Mouse (Mus musculus): ENCODE results near the gene Nup85. TPM values are rescaled to one million over a fixed set of nuclear protein-coding genes. Genes with fewer than 3 reads are reported as not detected.
"Not testable (repeated sequence)": the region's sequence is repeated elsewhere in the genome, so short reads cannot be mapped to it uniquely, and the experiment has no call there.

Nup85 gene
- polyA plus RNA-seq, 1 experiment from 2014 or later = 210 TPM

- Histone ChIP-seq H3K9me3 (replicated peaks; ENCODE audit: control insufficient read depth, low read length) (no peaks in the 10 kb centered on the region), H3K27me3 (ENCODE audit: control insufficient read depth, insufficient read depth, low read length) (no peaks in the 10 kb centered on the region), H3K36me3 (replicated peaks; ENCODE audit: control insufficient read depth, insufficient read depth, low read depth, low read length) (peaks cover 3% of the 10 kb centered on the region), H3K27ac (replicated peaks; ENCODE audit: low read depth, low read length) (no peak overlapping the region), H3K9ac (replicated peaks; ENCODE audit: low read length) (no peak overlapping the region), H3K4me1 (ENCODE audit: control insufficient read depth, insufficient read depth, low read length) (no peaks in the 10 kb centered on the region), H3K4me2 (ENCODE audit: low read depth, low read length) (no peak overlapping the region), H3K4me3 (ENCODE audit: low read depth, low read length) (no peak overlapping the region)
- DNase-seq (ENCODE audit: low spot score) = no peak
- 84% methylated on average over 2 of the region's 2 CpGs for WGBS
- no peak for ATAC-seq (replicated peaks; ENCODE audit: insufficient number of reproducible peaks, low FRiP score, low TSS enrichment, low read depth)
These were observed 41.5 kb upstream of the Nup85 start for GRCm38 (mm10) chr11:115522703-115523102.

- not testable (repeated sequence) for H3K4me1 ChIP-seq (ENCODE audit: control insufficient read depth, insufficient read depth, low read length); H3K9me3 ChIP-seq (replicated peaks; ENCODE audit: control insufficient read depth, low read length); H3K36me3 ChIP-seq (replicated peaks; ENCODE audit: control insufficient read depth, insufficient read depth, low read depth, low read length); H3K27ac ChIP-seq (replicated peaks; ENCODE audit: low read depth, low read length); ATAC-seq (replicated peaks; ENCODE audit: insufficient number of reproducible peaks, low FRiP score, low TSS enrichment, low read depth); DNase-seq (ENCODE audit: low spot score); H3K4me2 ChIP-seq (ENCODE audit: low read depth, low read length); H3K4me3 ChIP-seq (ENCODE audit: low read depth, low read length); H3K9ac ChIP-seq (replicated peaks; ENCODE audit: low read length); H3K27me3 ChIP-seq (ENCODE audit: control insufficient read depth, insufficient read depth, low read length)
- 87% methylated on average over 3 of the region's 3 CpGs for WGBS
These were observed 37.8 kb upstream of the Nup85 start for GRCm38 (mm10) chr11:115526446-115526845.

GRCm38 (mm10) chr11:115534759-115535371 lies 29.4 kb upstream of the Nup85 start:
- no peaks in the 10 kb centered on the region for H3K27me3 ChIP-seq (ENCODE audit: control insufficient read depth, insufficient read depth, low read length)
- peak overlapping the region; percentile 42 for H3K4me2 ChIP-seq (ENCODE audit: low read depth, low read length)
- no peaks in the 10 kb centered on the region for H3K9me3 ChIP-seq (replicated peaks; ENCODE audit: control insufficient read depth, low read length)
- peak overlapping the region; percentile 81 for H3K4me3 ChIP-seq (ENCODE audit: low read depth, low read length)
- H3K27ac ChIP-seq (replicated peaks; ENCODE audit: low read depth, low read length) = peak overlapping the region; percentile 98
- DNase-seq (ENCODE audit: low spot score) (no peak), ATAC-seq (replicated peaks; ENCODE audit: insufficient number of reproducible peaks, low FRiP score, low TSS enrichment, low read depth) (no peak)
- 7% methylated on average over 11 of the region's 11 CpGs for WGBS
- peak overlapping the region; percentile 99 for H3K9ac ChIP-seq (replicated peaks; ENCODE audit: low read length)
- H3K36me3 ChIP-seq (replicated peaks; ENCODE audit: control insufficient read depth, insufficient read depth, low read depth, low read length) = peaks cover 6% of the 10 kb centered on the region
- H3K4me1 ChIP-seq (ENCODE audit: control insufficient read depth, insufficient read depth, low read length) = no peaks in the 10 kb centered on the region

- ATAC-seq (replicated peaks; ENCODE audit: insufficient number of reproducible peaks, low FRiP score, low TSS enrichment, low read depth) (peak; percentile 68), DNase-seq (ENCODE audit: low spot score) (peak; percentile 76)
- under 1% methylated on average over 67 of the region's 84 CpGs for WGBS
- peak overlapping the region; percentile 42 for H3K4me2 ChIP-seq (ENCODE audit: low read depth, low read length)
- H3K9me3 ChIP-seq (replicated peaks; ENCODE audit: control insufficient read depth, low read length) = no peaks in the 10 kb centered on the region
- H3K27ac ChIP-seq (replicated peaks; ENCODE audit: low read depth, low read length) = peak overlapping the region; percentile 98
- peak overlapping the region; percentile 99 for H3K9ac ChIP-seq (replicated peaks; ENCODE audit: low read length)
- H3K36me3 ChIP-seq (replicated peaks; ENCODE audit: control insufficient read depth, insufficient read depth, low read depth, low read length) = peaks cover 6% of the 10 kb centered on the region
- peak overlapping the region; percentile 81 for H3K4me3 ChIP-seq (ENCODE audit: low read depth, low read length)
- no peaks in the 10 kb centered on the region for H3K27me3 ChIP-seq (ENCODE audit: control insufficient read depth, insufficient read depth, low read length)
- no peaks in the 10 kb centered on the region for H3K4me1 ChIP-seq (ENCODE audit: control insufficient read depth, insufficient read depth, low read length)
These were observed 28.7 kb upstream of the Nup85 start for GRCm38 (mm10) chr11:115535401-115536037.

- Histone ChIP-seq H3K27me3 (ENCODE audit: control insufficient read depth, insufficient read depth, low read length) (no peaks in the 10 kb centered on the region), H3K4me2 (ENCODE audit: low read depth, low read length) (peak within 1 kb of the TSS; percentile 43), H3K4me3 (ENCODE audit: low read depth, low read length) (peak within 1 kb of the TSS; percentile 81), H3K4me1 (ENCODE audit: control insufficient read depth, insufficient read depth, low read length) (no peaks in the 10 kb centered on the region), H3K9ac (replicated peaks; ENCODE audit: low read length) (peak within 1 kb of the TSS; percentile 99), H3K27ac (replicated peaks; ENCODE audit: low read depth, low read length) (peak within 1 kb of the TSS; percentile 98), H3K9me3 (replicated peaks; ENCODE audit: control insufficient read depth, low read length) (no peaks in the 10 kb centered on the region), H3K36me3 (replicated peaks; ENCODE audit: control insufficient read depth, insufficient read depth, low read depth, low read length) (peaks cover 6% of the 10 kb centered on the region)
- DNase-seq (ENCODE audit: low spot score) (peak; percentile 98), ATAC-seq (replicated peaks; ENCODE audit: insufficient number of reproducible peaks, low FRiP score, low TSS enrichment, low read depth) (peak; percentile 79)
- under 1% methylated on average over 58 of the region's 70 CpGs for WGBS
These were observed 28.1 kb upstream of the Nup85 start, which contains the start of gene Sumo2 for GRCm38 (mm10) chr11:115536038-115536681. Gene Sumo2, minus strand, starts transcription at chr11:115536276.

- Histone ChIP-seq H3K4me2 (ENCODE audit: low read depth, low read length) (no peak overlapping the region), H3K9me3 (replicated peaks; ENCODE audit: control insufficient read depth, low read length) (no peaks in the 10 kb centered on the region), H3K36me3 (replicated peaks; ENCODE audit: control insufficient read depth, insufficient read depth, low read depth, low read length) (peaks cover 6% of the 10 kb centered on the region), H3K4me3 (ENCODE audit: low read depth, low read length) (peak overlapping the region; percentile 81), H3K27ac (replicated peaks; ENCODE audit: low read depth, low read length) (peak overlapping the region; percentile 98), H3K27me3 (ENCODE audit: control insufficient read depth, insufficient read depth, low read length) (no peaks in the 10 kb centered on the region), H3K4me1 (ENCODE audit: control insufficient read depth, insufficient read depth, low read length) (no peaks in the 10 kb centered on the region), H3K9ac (replicated peaks; ENCODE audit: low read length) (peak overlapping the region; percentile 99; the same call in 1 of the 2 replicates)
- DNase-seq (ENCODE audit: low spot score) = no peak
- no peak for ATAC-seq (replicated peaks; ENCODE audit: insufficient number of reproducible peaks, low FRiP score, low TSS enrichment, low read depth)
- 86% methylated on average over 10 of the region's 10 CpGs for WGBS
These were observed 27.2 kb upstream of the Nup85 start for GRCm38 (mm10) chr11:115536856-115537568.

GRCm38 (mm10) chr11:115538045-115538444 lies 26.2 kb upstream of the Nup85 start:
- ATAC-seq (replicated peaks; ENCODE audit: insufficient number of reproducible peaks, low FRiP score, low TSS enrichment, low read depth) (no peak), DNase-seq (ENCODE audit: low spot score) (no peak)
- H3K4me1 ChIP-seq (ENCODE audit: control insufficient read depth, insufficient read depth, low read length) = no peaks in the 10 kb centered on the region
- peaks cover 3% of the 10 kb centered on the region for H3K36me3 ChIP-seq (replicated peaks; ENCODE audit: control insufficient read depth, insufficient read depth, low read depth, low read length)
- 64% methylated on average over 2 of the region's 2 CpGs for WGBS
- H3K9me3 ChIP-seq (replicated peaks; ENCODE audit: control insufficient read depth, low read length) = no peaks in the 10 kb centered on the region
- H3K9ac ChIP-seq (replicated peaks; ENCODE audit: low read length) = no peak overlapping the region
- no peak overlapping the region for H3K4me3 ChIP-seq (ENCODE audit: low read depth, low read length)
- H3K4me2 ChIP-seq (ENCODE audit: low read depth, low read length) = no peak overlapping the region
- no peak overlapping the region for H3K27ac ChIP-seq (replicated peaks; ENCODE audit: low read depth, low read length)
- no peaks in the 10 kb centered on the region for H3K27me3 ChIP-seq (ENCODE audit: control insufficient read depth, insufficient read depth, low read length)

Data from embryonic facial prominence, embryonic 11.5 days (tissue).